Mouse (Mus musculus): ENCODE measurements around the gene 5031439G07Rik. TPM values are rescaled to one million over a fixed set of nuclear protein-coding genes. Genes with fewer than 3 reads are reported as not detected.
A peak's percentile ranks its signal among the peaks of the same experiment; 100 is the strongest.
"Not testable (repeated sequence)": the region's sequence is repeated elsewhere in the genome, so short reads cannot be mapped to it uniquely, and the experiment has no call there.

5031439G07Rik gene
- polyA plus RNA-seq, 1 experiment from 2014 or later = 4.4 TPM

DNA sequence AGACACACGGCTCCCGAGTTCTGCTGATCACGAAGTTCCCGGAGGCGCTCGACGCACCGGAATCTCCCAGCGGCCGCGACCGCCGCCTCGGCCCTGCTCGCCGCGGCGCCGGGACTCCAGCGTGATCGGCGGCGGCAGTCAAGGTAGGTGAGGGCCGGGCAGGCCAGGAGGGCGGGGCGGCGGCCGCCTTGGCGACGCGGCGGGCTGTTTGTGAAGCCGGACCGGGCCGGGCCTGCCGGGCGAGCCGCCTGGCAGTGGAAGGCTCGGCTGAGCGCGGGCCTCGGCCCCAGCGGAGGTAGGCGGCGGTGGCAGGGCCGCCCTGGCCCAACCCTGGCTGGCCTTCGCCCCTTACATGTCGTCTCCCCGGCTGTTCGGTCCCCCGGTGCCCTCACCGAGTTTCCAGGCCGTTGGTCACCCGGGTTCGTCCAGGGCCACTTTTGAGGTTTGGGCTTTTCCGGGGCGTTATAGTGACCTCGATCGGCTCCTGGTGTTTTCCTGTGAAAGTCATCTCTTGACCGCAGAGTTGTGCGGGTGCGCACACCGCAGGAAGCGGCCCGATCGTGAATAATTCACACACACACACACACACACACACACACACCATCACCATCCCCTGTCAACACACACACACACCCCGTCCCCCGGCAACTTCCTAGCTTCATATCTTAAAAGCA is 64.7 kb downstream of the 5031439G07Rik start:
- Histone ChIP-seq H3K9ac (ENCODE audit: low read length) (peak overlapping the region; percentile 93), H3K9me3 (replicated peaks; ENCODE audit: control insufficient read depth, low read length) (no peaks in the 10 kb centered on the region), H3K27me3 (ENCODE audit: control insufficient read depth, insufficient read depth, low read length) (no peaks in the 10 kb centered on the region), H3K4me2 (ENCODE audit: low read depth, low read length) (peak overlapping the region; percentile 77), H3K36me3 (ENCODE audit: control insufficient read depth, insufficient read depth) (peaks cover 11% of the 10 kb centered on the region), H3K4me3 (ENCODE audit: low read length) (peak overlapping the region; percentile 83), H3K27ac (ENCODE audit: low read length) (peak overlapping the region; percentile 98), H3K4me1 (ENCODE audit: control insufficient read depth, insufficient read depth, low read length) (peaks cover 20% of the 10 kb centered on the region)
- WGBS = under 1% methylated on average over 67 of the region's 68 CpGs
- ATAC-seq (replicated peaks; ENCODE audit: extremely low read depth, insufficient read depth, low FRiP score) = peak; percentile 73

DNA sequence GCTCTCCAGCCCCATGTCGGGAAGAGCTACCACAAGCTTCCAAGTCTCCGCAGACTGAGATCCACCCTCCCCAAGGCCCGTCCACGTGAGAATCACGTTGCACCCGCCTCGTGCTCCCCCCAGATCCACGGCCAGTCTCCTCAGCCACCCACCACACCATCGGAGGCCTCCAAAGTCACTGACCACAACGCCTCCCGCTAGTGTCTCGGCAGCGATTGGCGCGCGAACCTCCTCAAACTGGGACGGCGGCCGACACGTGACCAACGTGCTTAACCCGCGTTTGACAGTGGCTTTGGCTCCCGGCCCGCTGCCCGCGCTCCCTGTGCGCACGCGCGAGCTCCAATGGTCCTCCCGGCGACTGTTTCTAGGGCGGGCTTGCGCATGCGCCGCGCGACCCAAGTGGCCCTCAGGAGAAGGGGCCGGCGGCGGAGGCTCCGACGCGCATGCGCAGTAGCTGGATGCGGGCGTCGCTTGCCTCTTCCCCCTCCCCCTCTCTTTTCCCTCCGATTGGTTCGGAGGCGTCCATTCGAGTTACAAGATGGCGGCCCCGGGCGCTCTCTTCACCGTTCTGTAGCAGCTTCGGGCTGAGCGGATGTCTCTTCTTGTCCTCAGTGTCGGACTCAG is 65.4 kb downstream of the 5031439G07Rik start, which contains the start of gene Nup50:
TSS of gene Nup50 (plus strand) at position 528 of the 624 bp plus-strand sequence.
- Histone ChIP-seq H3K27ac (ENCODE audit: low read length) (peak within 1 kb of the TSS; percentile 98), H3K4me1 (ENCODE audit: control insufficient read depth, insufficient read depth, low read length) (peaks cover 20% of the 10 kb centered on the region), H3K27me3 (ENCODE audit: control insufficient read depth, insufficient read depth, low read length) (no peaks in the 10 kb centered on the region), H3K4me2 (ENCODE audit: low read depth, low read length) (peak within 1 kb of the TSS; percentile 77), H3K9ac (ENCODE audit: low read length) (peak within 1 kb of the TSS; percentile 93), H3K9me3 (replicated peaks; ENCODE audit: control insufficient read depth, low read length) (no peaks in the 10 kb centered on the region), H3K36me3 (ENCODE audit: control insufficient read depth, insufficient read depth) (peaks cover 7% of the 10 kb centered on the region), H3K4me3 (ENCODE audit: low read length) (peak within 1 kb of the TSS; percentile 83)
- WGBS = 0% methylated on average over 58 of the region's 60 CpGs
- peak; percentile 91 for ATAC-seq (replicated peaks; ENCODE audit: extremely low read depth, insufficient read depth, low FRiP score)

DNA sequence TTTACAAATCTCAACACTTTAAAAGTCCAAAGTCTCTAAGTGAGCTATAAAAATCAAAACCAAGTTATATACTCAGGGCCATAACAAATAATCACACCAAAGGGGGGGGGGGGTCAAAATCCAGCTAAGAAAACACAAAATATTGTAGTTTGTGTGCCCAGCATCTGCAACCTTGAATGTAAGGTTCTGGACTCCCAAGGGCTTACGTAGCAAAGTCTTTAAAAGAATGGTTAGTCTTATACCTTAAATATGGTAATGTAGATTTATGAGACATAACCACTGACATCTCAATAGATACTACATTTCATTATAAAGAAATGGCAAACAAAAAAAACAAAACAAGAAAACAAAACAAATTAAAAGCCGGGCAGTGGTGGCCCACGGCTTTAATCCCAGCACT is 68.4 kb downstream of the 5031439G07Rik start, which contains the start of gene Gm29666:
TSS of gene Gm29666 (minus strand) at position 101 of the 400 bp plus-strand sequence.
- Histone ChIP-seq H3K4me1 (ENCODE audit: control insufficient read depth, insufficient read depth, low read length) (peaks cover 14% of the 10 kb centered on the region), H3K27ac (ENCODE audit: low read length) (no peak within 1 kb of the TSS), H3K4me3 (ENCODE audit: low read length) (no peak within 1 kb of the TSS), H3K9me3 (replicated peaks; ENCODE audit: control insufficient read depth, low read length) (no peaks in the 10 kb centered on the region), H3K4me2 (ENCODE audit: low read depth, low read length) (no peak within 1 kb of the TSS), H3K9ac (ENCODE audit: low read length) (no peak within 1 kb of the TSS), H3K36me3 (ENCODE audit: control insufficient read depth, insufficient read depth) (no peaks in the 10 kb centered on the region), H3K27me3 (ENCODE audit: control insufficient read depth, insufficient read depth, low read length) (no peaks in the 10 kb centered on the region)
- ATAC-seq (replicated peaks; ENCODE audit: extremely low read depth, insufficient read depth, low FRiP score) = no peak
- 91% methylated on average over 3 of the region's 3 CpGs for WGBS

GRCm38 (mm10) chr15:84913201-84913600 is 75.2 kb downstream of the 5031439G07Rik start:
- no peak overlapping the region for H3K4me3 ChIP-seq (ENCODE audit: low read length)
- no peaks in the 10 kb centered on the region for H3K27me3 ChIP-seq (ENCODE audit: control insufficient read depth, insufficient read depth, low read length)
- H3K27ac ChIP-seq (ENCODE audit: low read length) = no peak overlapping the region
- no peaks in the 10 kb centered on the region for H3K4me1 ChIP-seq (ENCODE audit: control insufficient read depth, insufficient read depth, low read length)
- H3K9me3 ChIP-seq (replicated peaks; ENCODE audit: control insufficient read depth, low read length) = peaks cover 13% of the 10 kb centered on the region
- H3K36me3 ChIP-seq (ENCODE audit: control insufficient read depth, insufficient read depth) = no peaks in the 10 kb centered on the region
- no peak overlapping the region for H3K9ac ChIP-seq (ENCODE audit: low read length)
- H3K4me2 ChIP-seq (ENCODE audit: low read depth, low read length) = no peak overlapping the region
- no peak for ATAC-seq (replicated peaks; ENCODE audit: extremely low read depth, insufficient read depth, low FRiP score)
- WGBS = 77% methylated on average over 3 of the region's 3 CpGs

DNA sequence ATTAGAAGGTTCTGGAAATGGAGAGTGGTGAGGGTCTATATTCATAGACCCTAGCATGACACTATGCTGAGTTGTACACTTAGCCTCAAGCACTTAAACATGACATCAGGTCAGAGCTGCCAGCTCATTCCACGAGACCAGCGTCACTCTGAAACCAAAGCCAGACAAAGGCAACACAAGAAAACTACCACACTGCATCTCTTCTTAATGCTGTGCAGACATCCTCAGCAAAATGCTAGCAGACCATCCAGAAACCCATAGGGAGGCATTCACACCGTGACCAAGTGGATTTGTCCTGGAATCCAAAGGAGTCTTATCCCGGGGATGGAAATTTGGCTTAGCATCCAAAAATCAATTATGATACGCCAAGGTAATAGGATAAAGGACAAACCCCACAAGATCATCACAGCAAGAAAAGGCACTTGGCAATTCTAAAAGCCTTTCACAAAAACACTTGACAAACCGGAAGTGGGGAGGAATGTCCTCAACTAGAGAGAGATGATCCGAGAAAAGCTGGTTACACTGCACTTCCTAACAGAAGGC is 84.4 kb downstream of the 5031439G07Rik start:
- Histone ChIP-seq H3K4me3 (ENCODE audit: low read length) (no peak overlapping the region), H3K4me2 (ENCODE audit: low read depth, low read length) (no peak overlapping the region), H3K27ac (ENCODE audit: low read length) (no peak overlapping the region), H3K9ac (ENCODE audit: low read length) (no peak overlapping the region), H3K27me3 (ENCODE audit: control insufficient read depth, insufficient read depth, low read length) (no peaks in the 10 kb centered on the region; the same call in 1 of the 2 replicates), H3K36me3 (ENCODE audit: control insufficient read depth, insufficient read depth) (no peaks in the 10 kb centered on the region), H3K9me3 (replicated peaks; ENCODE audit: control insufficient read depth, low read length) (no peaks in the 10 kb centered on the region), H3K4me1 (ENCODE audit: control insufficient read depth, insufficient read depth, low read length) (no peaks in the 10 kb centered on the region)
- ATAC-seq (replicated peaks; ENCODE audit: extremely low read depth, insufficient read depth, low FRiP score) = no peak
- WGBS = 69% methylated on average over 7 of the region's 7 CpGs

- Histone ChIP-seq H3K27me3 (ENCODE audit: control insufficient read depth, insufficient read depth, low read length) (no peaks in the 10 kb centered on the region; the same call in 1 of the 2 replicates), H3K4me1 (ENCODE audit: control insufficient read depth, insufficient read depth, low read length) (peaks cover 8% of the 10 kb centered on the region), H3K9me3 (replicated peaks; ENCODE audit: control insufficient read depth, low read length) (no peaks in the 10 kb centered on the region), H3K9ac (ENCODE audit: low read length) (no peak overlapping the region), H3K27ac (ENCODE audit: low read length) (peak overlapping the region; percentile 9; the same call in 1 of the 2 replicates), H3K4me3 (ENCODE audit: low read length) (no peak overlapping the region), H3K4me2 (ENCODE audit: low read depth, low read length) (peak overlapping the region; percentile 19; the same call in 1 of the 2 replicates), H3K36me3 (ENCODE audit: control insufficient read depth, insufficient read depth) (no peaks in the 10 kb centered on the region)
- peak; percentile 58; the same call in 1 of the 2 replicates for ATAC-seq (replicated peaks; ENCODE audit: extremely low read depth, insufficient read depth, low FRiP score)
- WGBS = 18% methylated on average over 7 of the region's 7 CpGs
These were observed 90.3 kb downstream of the 5031439G07Rik start for GRCm38 (mm10) chr15:84898077-84898476.

GRCm38 (mm10) chr15:84896664-84897063 is 91.7 kb downstream of the 5031439G07Rik start:
- ATAC-seq (replicated peaks; ENCODE audit: extremely low read depth, insufficient read depth, low FRiP score) = no peak
- 52% methylated on average over 1 of the region's 1 CpGs for WGBS
- H3K27ac ChIP-seq (ENCODE audit: low read length) = no peak overlapping the region

DNA sequence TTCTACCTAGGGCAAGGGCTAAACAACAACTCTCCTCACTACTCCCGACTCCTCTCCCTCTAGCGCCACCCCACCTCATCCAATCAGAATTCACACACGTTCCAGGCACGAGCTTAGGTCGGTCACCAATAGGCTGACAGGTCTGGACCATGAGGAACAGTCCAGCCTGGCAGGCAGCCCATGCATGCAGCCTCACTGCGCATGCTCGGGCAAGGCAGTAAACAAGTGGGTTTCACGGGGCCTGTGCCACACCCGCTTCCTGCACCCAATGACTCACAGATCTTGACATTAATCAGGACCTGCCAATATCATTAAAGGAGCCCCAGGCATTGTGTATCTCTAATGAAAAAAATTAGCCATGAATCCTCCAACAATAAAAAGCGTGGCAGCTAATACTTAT is 92.1 kb downstream of the 5031439G07Rik start:
- H3K36me3 ChIP-seq (ENCODE audit: control insufficient read depth, insufficient read depth); H3K27ac ChIP-seq (ENCODE audit: low read length); H3K4me2 ChIP-seq (ENCODE audit: low read depth, low read length); ATAC-seq (replicated peaks; ENCODE audit: extremely low read depth, insufficient read depth, low FRiP score); H3K9ac ChIP-seq (ENCODE audit: low read length); H3K4me1 ChIP-seq (ENCODE audit: control insufficient read depth, insufficient read depth, low read length); H3K4me3 ChIP-seq (ENCODE audit: low read length); H3K27me3 ChIP-seq (ENCODE audit: control insufficient read depth, insufficient read depth, low read length); H3K9me3 ChIP-seq (replicated peaks; ENCODE audit: control insufficient read depth, low read length): not testable (repeated sequence)
- WGBS = 73% methylated on average over 10 of the region's 10 CpGs

More at GRCm38 (mm10) chr15:84896664-84897063, 91.7 kb downstream of the 5031439G07Rik start:
- Histone ChIP-seq H3K9me3 (replicated peaks; ENCODE audit: control insufficient read depth, low read length) (no peaks in the 10 kb centered on the region), H3K4me3 (ENCODE audit: low read length) (no peak overlapping the region), H3K4me1 (ENCODE audit: control insufficient read depth, insufficient read depth, low read length) (peaks cover 8% of the 10 kb centered on the region), H3K9ac (ENCODE audit: low read length) (no peak overlapping the region), H3K36me3 (ENCODE audit: control insufficient read depth, insufficient read depth) (no peaks in the 10 kb centered on the region), H3K27me3 (ENCODE audit: control insufficient read depth, insufficient read depth, low read length) (no peaks in the 10 kb centered on the region; the same call in 1 of the 2 replicates), H3K4me2 (ENCODE audit: low read depth, low read length) (no peak overlapping the region)
